Mouse (Mus musculus) G1E (cell line): ENCODE results near the gene Cdc25b. TPM values are rescaled to one million over a fixed set of nuclear protein-coding genes. Genes with fewer than 3 reads are reported as not detected.

Experiments
- ATAC-seq: 2 replicates; pipeline ENCODE4 v1.8.0; 2016; ENCODE audit warnings: mild to moderate bottlenecking; ENCODE audit not compliant: insufficient number of reproducible peaks, poor library complexity, low FRiP score, severe bottlenecking; ENCODE audit errors: extremely low read depth
- DNase-seq: peaks from one replicate; pipeline ENCODE4 v3.0.0; 2012; ENCODE audit warnings: low spot score
- H3K27me3 ChIP-seq: 2 replicates; pipeline ENCODE4 v1.6.1; 2012; ENCODE audit warnings: mild to moderate bottlenecking, low read length, inconsistent platforms; ENCODE audit not compliant: insufficient read depth
- H3K36me3 ChIP-seq: replicated peaks from 2 replicates; pipeline ENCODE3; 2012; ENCODE audit warnings: mild to moderate bottlenecking, inconsistent platforms
- H3K4me1 ChIP-seq: 2 replicates; pipeline ENCODE4 v1.6.1; 2012; ENCODE audit warnings: low read depth, low read length, inconsistent platforms, mixed read lengths; ENCODE audit not compliant: insufficient read depth
- H3K4me3 ChIP-seq: 2 replicates; pipeline ENCODE4 v1.5.1; 2012; ENCODE audit warnings: low read depth, mild to moderate bottlenecking, inconsistent platforms, low read length, moderate library complexity, mixed read lengths
- H3K9me3 ChIP-seq: replicated peaks from 2 replicates; pipeline ENCODE4 v1.6.1; 2012; ENCODE audit warnings: inconsistent platforms
- CTCF ChIP-seq: IDR thresholded peaks from 2 replicates; pipeline ENCODE4 v1.5.1; 2012; ENCODE audit warnings: low read depth, low read length, inconsistent platforms, mixed read lengths
- GATA1 ChIP-seq: IDR thresholded peaks from 2 replicates; pipeline ENCODE4 v1.6.1; 2012; ENCODE audit warnings: borderline replicate concordance, low read length, inconsistent platforms, mixed read lengths
- GATA2 ChIP-seq: IDR thresholded peaks from 2 replicates; pipeline ENCODE4 v1.6.1; 2012; ENCODE audit warnings: low read depth, low read length, inconsistent platforms, borderline replicate concordance
- POLR2AphosphoS5 ChIP-seq: IDR thresholded peaks from 2 replicates; pipeline ENCODE4 v1.6.1; 2012; ENCODE audit warnings: low read depth, low read length, inconsistent platforms; ENCODE audit not compliant: insufficient replicate concordance
- TAL1 ChIP-seq: conservative IDR thresholded peaks from 2 replicates; pipeline ENCODE4 v1.6.1; 2012; ENCODE audit warnings: low read depth, low read length, inconsistent platforms, mixed read lengths
- polyA plus RNA-seq: library from polyadenylated mRNA; stranded (reverse); fragments of >175 nt; gene quantifications from 2 replicates; pipeline ENCODE4 v1.2.3, GENCODE M21; 2012
- total RNA-seq, 2 experiments: library from RNA; stranded (forward) in 1 of 2; stranded (reverse) in 1 of 2; fragments of 200-1000 nt in 1 of 2; fragments of >200 nt in 1 of 2; fragmentation: Nextera tagmentation in 1 of 2; gene quantifications; 2 replicates each; pipeline ENCODE4 v1.2.3; 2014 to 2017

The Cdc25b gene
- total and polyA plus RNA-seq, 3 experiments = 7.0 to 85.9 (median 14.2) TPM

DNA sequence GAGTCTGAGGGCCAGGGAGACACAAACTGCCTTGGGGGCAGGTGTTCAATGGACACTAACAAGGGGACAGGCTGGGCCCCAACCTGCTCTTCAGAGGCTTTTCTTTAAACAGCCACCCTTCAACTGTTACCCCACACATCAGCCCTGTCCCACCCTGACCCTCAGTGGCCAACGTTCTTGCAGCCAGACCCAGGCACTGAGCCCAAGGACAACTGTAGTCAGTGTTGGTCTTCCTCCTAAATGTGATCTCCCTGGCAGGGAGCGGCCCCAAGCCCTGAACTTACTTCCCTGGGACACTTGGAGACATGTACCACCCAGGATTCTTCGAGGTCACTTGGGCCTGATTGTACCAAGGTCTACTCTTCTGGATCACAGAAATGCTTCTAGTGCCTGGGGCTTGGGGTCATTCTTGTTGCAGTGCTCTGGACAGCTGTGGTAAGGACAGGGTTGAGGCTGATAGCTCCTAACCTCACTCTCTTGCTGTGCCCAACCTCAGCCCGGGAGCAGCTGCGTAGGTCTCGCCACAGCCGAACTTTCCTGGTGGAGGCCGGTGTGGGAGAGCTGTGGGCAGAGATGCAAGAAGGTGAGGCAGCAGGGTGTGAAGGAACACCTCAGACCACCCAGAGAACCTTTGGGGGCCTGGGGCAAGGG, 45.3 kb upstream of the Cdc25b start:
- Histone ChIP-seq H3K4me1 (peaks cover 38% of the 10 kb centered on the region), H3K27me3 (no peaks in the 10 kb centered on the region), H3K9me3 (peaks cover 5% of the 10 kb centered on the region; the same call in 1 of the 2 replicates), H3K4me3 (no peak overlapping the region), H3K36me3 (peaks cover 47% of the 10 kb centered on the region)
- no peak for TF ChIP-seq CTCF
- TF ChIP-seq POLR2AphosphoS5 = no peak
- DNase-seq = no peak
- no peak for ATAC-seq

DNA sequence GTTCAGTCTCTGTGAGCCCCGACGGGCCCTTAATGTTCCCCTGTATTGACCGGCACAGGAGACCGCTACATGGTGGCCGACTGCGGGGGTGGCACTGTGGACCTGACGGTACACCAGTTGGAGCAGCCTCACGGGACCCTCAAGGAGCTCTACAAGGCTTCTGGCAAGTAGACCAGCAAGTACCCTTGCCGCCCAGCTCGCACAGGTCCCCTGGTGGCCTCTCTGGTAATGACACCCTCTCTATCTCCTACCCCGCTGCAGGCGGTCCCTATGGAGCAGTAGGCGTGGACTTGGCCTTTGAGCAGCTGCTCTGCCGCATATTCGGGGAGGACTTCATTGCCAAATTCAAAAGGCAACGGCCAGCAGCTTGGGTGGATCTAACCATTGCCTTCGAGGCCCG, 44.2 kb upstream of the Cdc25b start:
- no peaks in the 10 kb centered on the region for H3K27me3 ChIP-seq
- peaks cover 34% of the 10 kb centered on the region for H3K4me1 ChIP-seq
- H3K9me3 ChIP-seq = peaks cover 5% of the 10 kb centered on the region; the same call in 1 of the 2 replicates
- TF ChIP-seq CTCF (peak; percentile 89), POLR2AphosphoS5 (no peak)
- DNase-seq (peak; percentile 86), ATAC-seq (peak; percentile 68)
- H3K36me3 ChIP-seq = peaks cover 58% of the 10 kb centered on the region
- no peak overlapping the region for H3K4me3 ChIP-seq

DNA sequence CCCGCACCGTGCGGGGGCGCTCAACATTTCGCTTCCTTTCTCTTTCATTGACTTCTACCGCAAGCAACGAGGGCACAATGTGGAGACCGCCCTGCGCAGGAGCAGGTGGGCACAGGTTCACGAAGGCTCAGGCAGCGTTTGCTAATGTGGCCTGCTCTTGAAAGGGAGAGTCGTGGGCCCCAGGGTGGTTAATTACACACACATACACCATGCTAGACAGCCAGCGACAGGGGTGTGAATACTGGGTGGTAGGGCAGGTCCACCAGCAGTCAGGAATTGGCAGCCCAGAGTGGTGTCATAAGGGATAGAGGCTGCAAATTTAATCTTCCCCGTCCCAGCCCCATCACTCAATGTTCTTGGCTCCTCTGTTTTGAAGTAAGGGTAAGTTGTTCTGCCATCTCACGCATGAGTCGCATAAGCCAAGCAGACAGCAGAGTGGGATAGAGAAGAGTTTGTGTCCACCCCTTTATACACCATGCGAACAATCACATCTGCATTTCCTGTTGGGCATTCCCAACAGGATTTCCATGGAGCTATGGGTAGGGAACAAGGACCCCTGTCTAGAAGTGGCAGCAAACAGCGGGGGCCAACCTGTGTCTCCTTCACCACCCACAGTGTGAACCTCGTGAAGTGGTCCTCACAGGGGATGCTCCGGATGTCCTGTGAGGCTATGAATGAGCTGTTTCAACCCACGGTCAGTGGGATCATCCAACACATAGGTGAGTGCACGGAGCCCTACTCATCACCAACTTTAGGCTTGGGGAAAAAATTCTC, 43.6 kb upstream of the Cdc25b start:
- no peaks in the 10 kb centered on the region for H3K27me3 ChIP-seq
- H3K4me1 ChIP-seq = peaks cover 34% of the 10 kb centered on the region
- no peak for DNase-seq
- ATAC-seq = no peak
- H3K36me3 ChIP-seq = peaks cover 64% of the 10 kb centered on the region
- H3K9me3 ChIP-seq = peaks cover 5% of the 10 kb centered on the region; the same call in 1 of the 2 replicates
- no peak overlapping the region for H3K4me3 ChIP-seq
- TF ChIP-seq TAL1 = no peak
- no peak for TF ChIP-seq GATA1

DNA sequence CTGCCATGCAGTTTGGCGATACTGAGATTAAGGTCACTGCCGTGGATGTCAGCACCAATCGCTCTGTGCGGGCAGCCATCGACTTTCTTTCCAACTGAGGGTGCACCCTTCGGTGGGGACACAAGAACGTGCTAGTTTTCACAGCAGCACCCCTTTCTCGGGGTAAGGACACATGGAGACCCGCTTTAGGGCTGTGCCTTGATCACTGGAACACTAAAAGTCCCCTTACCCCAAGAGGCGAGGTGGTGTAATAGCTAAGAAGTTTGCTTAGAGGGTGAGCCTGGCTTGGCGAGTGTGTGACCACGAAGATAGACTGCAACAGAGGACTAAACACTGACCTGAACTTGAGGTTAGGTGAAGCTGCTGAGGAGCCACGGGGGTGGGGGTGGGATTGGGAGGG, 41.6 kb upstream of the Cdc25b start:
- DNase-seq = no peak
- Histone ChIP-seq H3K27me3 (no peaks in the 10 kb centered on the region), H3K4me3 (no peak overlapping the region), H3K4me1 (peaks cover 34% of the 10 kb centered on the region), H3K9me3 (peaks cover 5% of the 10 kb centered on the region; the same call in 1 of the 2 replicates), H3K36me3 (peaks cover 83% of the 10 kb centered on the region)
- TF ChIP-seq GATA1 (no peak), TAL1 (no peak), POLR2AphosphoS5 (no peak)
- ATAC-seq = no peak

DNA sequence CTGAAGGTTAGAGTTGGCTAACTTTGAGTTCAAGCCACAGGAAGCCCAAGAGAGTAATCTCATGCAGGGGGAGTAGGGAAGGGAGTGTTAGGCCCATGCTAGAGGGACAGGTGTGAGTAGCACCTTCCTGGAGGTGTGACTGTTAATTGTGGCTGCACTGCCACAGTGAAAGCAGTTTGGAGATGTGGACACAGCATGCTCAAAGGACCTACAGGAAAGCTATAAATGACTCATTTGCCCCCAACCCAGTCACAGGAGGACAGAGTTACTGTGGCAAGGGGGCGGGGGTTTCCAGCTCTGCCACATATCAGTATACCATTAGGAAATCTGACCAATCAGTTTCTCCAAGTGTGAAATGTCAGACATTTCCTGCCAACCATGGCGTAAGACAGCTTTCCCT, 41.2 kb upstream of the Cdc25b start:
- ATAC-seq (no peak), DNase-seq (no peak)
- H3K36me3 ChIP-seq = peaks cover 86% of the 10 kb centered on the region
- no peaks in the 10 kb centered on the region for H3K27me3 ChIP-seq
- no peak overlapping the region for H3K4me3 ChIP-seq
- H3K9me3 ChIP-seq = peaks cover 5% of the 10 kb centered on the region; the same call in 1 of the 2 replicates
- H3K4me1 ChIP-seq = peaks cover 33% of the 10 kb centered on the region
- TF ChIP-seq GATA2 (no peak), TAL1 (no peak), CTCF (no peak), GATA1 (no peak), POLR2AphosphoS5 (no peak)

DNA sequence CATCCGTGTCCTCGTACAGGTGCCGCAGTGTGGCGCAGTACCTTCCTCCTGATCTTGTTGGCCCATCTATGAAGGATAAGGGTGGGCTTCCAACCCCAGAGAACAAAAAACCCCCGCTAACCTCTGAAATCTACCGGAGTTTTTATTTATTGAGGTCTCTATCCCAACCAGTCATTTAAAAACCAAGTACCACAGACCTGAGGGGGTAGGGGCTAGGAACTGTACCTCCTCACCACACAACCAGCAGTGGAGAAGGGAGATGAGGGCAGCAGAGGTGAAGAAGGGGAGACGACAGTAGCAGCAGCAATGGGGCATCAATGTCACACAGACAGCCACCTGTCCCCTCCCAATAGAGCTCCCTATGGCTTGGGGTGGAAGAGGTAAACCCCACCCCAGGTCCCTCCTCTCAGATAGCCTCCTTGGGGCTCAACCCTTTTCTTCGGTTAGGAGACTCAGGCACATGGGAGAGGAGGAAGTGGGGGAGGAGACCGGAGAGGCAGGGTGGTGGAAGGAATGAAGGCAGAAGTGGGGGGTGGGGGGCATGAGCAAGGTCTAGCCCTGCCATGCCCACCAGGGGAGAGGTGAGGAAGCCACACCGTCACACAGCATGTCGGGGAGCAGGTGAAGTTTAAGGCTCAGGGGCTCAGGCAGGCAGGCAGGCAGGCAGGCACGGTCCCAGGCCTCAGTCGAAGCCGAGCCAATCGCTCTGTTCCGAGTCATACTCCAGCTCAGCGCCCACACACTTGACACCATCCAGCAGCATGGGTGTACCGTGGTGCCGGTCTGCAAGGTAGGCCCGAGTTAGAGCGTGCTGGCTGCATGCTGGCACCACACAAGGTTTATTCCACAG, 40.3 kb upstream of the Cdc25b start:
- ATAC-seq = no peak
- peaks cover 90% of the 10 kb centered on the region for H3K36me3 ChIP-seq

More for the DNA sequence above, 40.3 kb upstream of the Cdc25b start:
- DNase-seq = no peak
- no peak overlapping the region for H3K4me3 ChIP-seq
- H3K9me3 ChIP-seq = peaks cover 5% of the 10 kb centered on the region; the same call in 1 of the 2 replicates
- no peak for TF ChIP-seq GATA2
- TF ChIP-seq POLR2AphosphoS5 = no peak
- no peak for TF ChIP-seq GATA1
- TF ChIP-seq TAL1 = no peak
- no peak for TF ChIP-seq CTCF
- H3K4me1 ChIP-seq = peaks cover 25% of the 10 kb centered on the region
- no peaks in the 10 kb centered on the region for H3K27me3 ChIP-seq
